ENCODE assay signal across 27 mouse cellular contexts in genomic region chr12:13728986-13729385, GRCm38 (mm10).
"Had no signal": no experiment of that assay in that cellular context is flagged by ENCODE, and none has a peak within 500 bp of the region (broad histone marks: within the 10 kb centered on the region; RNA-seq: fewer than 3 reads in every experiment).

No protein-coding gene starts in this region.

- H3K4me2 ChIP-seq: heart, embryonic 11.5 days; heart, embryonic 13.5 days; heart, embryonic 15.5 days; hindbrain, embryonic 12.5 days; hindbrain, embryonic 14.5 days; limb, embryonic 12.5 days; liver, embryonic 11.5 days; liver, embryonic 13.5 days had no signal

- H3K9me3 ChIP-seq: heart, embryonic 13.5 days; heart, embryonic 15.5 days; hindbrain, embryonic 12.5 days; limb, embryonic 10.5 days; limb, embryonic 12.5 days; liver, embryonic 13.5 days had no signal

- H3K27me3 ChIP-seq: heart, embryonic 13.5 days; heart, embryonic 15.5 days; hindbrain, embryonic 12.5 days; limb, embryonic 12.5 days; liver, embryonic 13.5 days had no signal

- DNase-seq: gastrocnemius, adult 2 months; gastrocnemius, postnatal 10 days; gastrocnemius, postnatal 25 days; heart, adult 11 months; heart, adult 2 months; heart, postnatal 14 days; heart, postnatal 36 days; kidney, adult 18-20 months; kidney, adult 8-10 months; kidney, postnatal 10 days; kidney, postnatal 25 days; kidney, postnatal 4 days; liver; liver, embryonic 13.5 days had no signal

- H3K9ac ChIP-seq: heart, embryonic 13.5 days; heart, embryonic 15.5 days; hindbrain, embryonic 12.5 days; hindbrain, embryonic 14.5 days; limb, embryonic 12.5 days; liver, embryonic 13.5 days had no signal

- H3K4me1 ChIP-seq: heart, embryonic 13.5 days; heart, embryonic 15.5 days; hindbrain, embryonic 12.5 days; limb, embryonic 10.5 days; limb, embryonic 12.5 days; liver, embryonic 13.5 days had no signal

- H3K36me3 ChIP-seq: heart, embryonic 13.5 days; heart, embryonic 15.5 days; hindbrain, embryonic 12.5 days; limb, embryonic 10.5 days; limb, embryonic 12.5 days; liver, embryonic 13.5 days had no signal

- ATAC-seq: hindbrain, embryonic 16.5 days; inflammation-experienced regulatory T-cells, adult 6 months; intestine, postnatal 0 days had no signal

- H3K4me3 ChIP-seq: gastrocnemius, adult 2 months; heart, adult 2 months; heart, embryonic 13.5 days; heart, embryonic 15.5 days; hindbrain, embryonic 12.5 days; layer of hippocampus, adult 2 months; left cerebral cortex, adult 2 months; limb, embryonic 10.5 days; limb, embryonic 12.5 days; liver, embryonic 13.5 days had no signal

- H3K27ac ChIP-seq: gastrocnemius, adult 2 months; heart, adult 2 months; heart, embryonic 13.5 days; heart, embryonic 15.5 days; hindbrain, embryonic 12.5 days; hindbrain, embryonic 14.5 days; layer of hippocampus, adult 2 months; left cerebral cortex, adult 2 months; limb, embryonic 10.5 days; limb, embryonic 12.5 days; liver, embryonic 13.5 days had no signal
